In genomic region chr9:56581700-56582099, GRCm38 (mm10) we compare ENCODE assay signal across 23 mouse cellular contexts.
DNase-seq lines count a peak whose midpoint lies in the region; ATAC-seq and TF ChIP-seq lines count a peak whose summit lies in the region.
"Had no signal": no experiment of that assay in that cellular context is flagged by ENCODE, and none has a peak within 500 bp of the region (broad histone marks: within the 10 kb centered on the region; RNA-seq: fewer than 3 reads in every experiment).

No protein-coding gene starts in this region.

- WGBS in hindbrain, embryonic 15.5 days = 33% methylated on average over 3 of the region's 3 CpGs
- 43% methylated on average over 3 of the region's 3 CpGs for WGBS in hindbrain, embryonic 11.5 days
- 27% methylated on average over 3 of the region's 3 CpGs for WGBS in midbrain, postnatal 0 days
- 35% methylated on average over 3 of the region's 3 CpGs for WGBS in midbrain, embryonic 14.5 days
- WGBS in neural tube, embryonic 15.5 days = 26% methylated on average over 3 of the region's 3 CpGs

- H3K27me3 ChIP-seq in hindbrain, embryonic 15.5 days = no peaks in the 10 kb centered on the region
- no peaks in the 10 kb centered on the region for H3K27me3 ChIP-seq in hindbrain, embryonic 11.5 days (ENCODE audit: control insufficient read depth, insufficient read depth, low read length)
- no peaks in the 10 kb centered on the region for H3K27me3 ChIP-seq in midbrain, postnatal 0 days (ENCODE audit: insufficient read depth, low read length)
- no peaks in the 10 kb centered on the region for H3K27me3 ChIP-seq in midbrain, embryonic 14.5 days (ENCODE audit: control insufficient read depth, insufficient read depth, low read length)
- H3K27me3 ChIP-seq in neural tube, embryonic 15.5 days (replicated peaks) = no peaks in the 10 kb centered on the region
- H3K27me3 ChIP-seq: embryonic facial prominence, embryonic 15.5 days had no signal

- H3K4me3 ChIP-seq in hindbrain, embryonic 15.5 days = no peak overlapping the region
- H3K4me3 ChIP-seq in hindbrain, embryonic 11.5 days (ENCODE audit: low read depth, low read length) = no peak overlapping the region
- H3K4me3 ChIP-seq in midbrain, postnatal 0 days (ENCODE audit: low read depth, low read length) = no peak overlapping the region
- H3K4me3 ChIP-seq in midbrain, embryonic 14.5 days (replicated peaks; ENCODE audit: low read depth, low read length) = no peak overlapping the region
- no peak overlapping the region for H3K4me3 ChIP-seq in neural tube, embryonic 15.5 days (replicated peaks)
- H3K4me3 ChIP-seq: embryonic facial prominence, embryonic 15.5 days; myocyte had no signal

- H3K9ac ChIP-seq in hindbrain, embryonic 15.5 days = no peak overlapping the region
- no peak overlapping the region for H3K9ac ChIP-seq in hindbrain, embryonic 11.5 days (ENCODE audit: low read depth, low read length)
- no peak overlapping the region for H3K9ac ChIP-seq in midbrain, postnatal 0 days (replicated peaks; ENCODE audit: low read length, poor library complexity, severe bottlenecking)
- no peak overlapping the region for H3K9ac ChIP-seq in midbrain, embryonic 14.5 days (replicated peaks; ENCODE audit: low read length)
- no peak overlapping the region for H3K9ac ChIP-seq in neural tube, embryonic 15.5 days (replicated peaks)
- H3K9ac ChIP-seq: embryonic facial prominence, embryonic 15.5 days had no signal

- H3K27ac ChIP-seq in hindbrain, embryonic 15.5 days (replicated peaks) = no peak overlapping the region
- H3K27ac ChIP-seq in hindbrain, embryonic 11.5 days (ENCODE audit: low read depth, low read length) = no peak overlapping the region
- no peak overlapping the region for H3K27ac ChIP-seq in midbrain, postnatal 0 days (ENCODE audit: low read depth, low read length)
- no peak overlapping the region for H3K27ac ChIP-seq in midbrain, embryonic 14.5 days (replicated peaks; ENCODE audit: low read depth, low read length)
- H3K27ac ChIP-seq in neural tube, embryonic 15.5 days (replicated peaks) = no peak overlapping the region
- H3K27ac ChIP-seq: embryonic facial prominence, embryonic 15.5 days had no signal

- no peaks in the 10 kb centered on the region for H3K9me3 ChIP-seq in hindbrain, embryonic 15.5 days
- H3K9me3 ChIP-seq in hindbrain, embryonic 11.5 days (ENCODE audit: control insufficient read depth, low read length) = no peaks in the 10 kb centered on the region
- no peaks in the 10 kb centered on the region for H3K9me3 ChIP-seq in midbrain, postnatal 0 days (ENCODE audit: low read length)
- H3K9me3 ChIP-seq in midbrain, embryonic 14.5 days (ENCODE audit: control insufficient read depth, low read length) = no peaks in the 10 kb centered on the region
- H3K9me3 ChIP-seq in neural tube, embryonic 15.5 days (replicated peaks) = no peaks in the 10 kb centered on the region
- H3K9me3 ChIP-seq: embryonic facial prominence, embryonic 15.5 days had no signal

- DNase-seq in cerebellum, postnatal 14 days = peak; percentile 45 to 55
- no peak for DNase-seq in cerebellum, adult 11-12 months
- no peak for DNase-seq in hindbrain, embryonic 11.5 days (ENCODE audit: low spot score)
- DNase-seq in midbrain, postnatal 0 days (ENCODE audit: low spot score) = peak; percentile 56
- DNase-seq in midbrain, embryonic 14.5 days = no peak
- DNase-seq: adrenal gland, postnatal 10 days; cerebellum, adult 11 months; cerebellum, postnatal 36 days; heart, postnatal 10 days; kidney, adult 18-20 months; kidney, postnatal 14 days; liver; thymus, postnatal 14 days had no signal

- peaks cover 44% of the 10 kb centered on the region for H3K4me1 ChIP-seq in hindbrain, embryonic 15.5 days (replicated peaks)
- H3K4me1 ChIP-seq in hindbrain, embryonic 11.5 days (replicated peaks; ENCODE audit: control insufficient read depth, insufficient read depth, low read length) = peaks cover 11% of the 10 kb centered on the region
- H3K4me1 ChIP-seq in midbrain, postnatal 0 days (ENCODE audit: insufficient read depth, low read length) = peaks cover 8% of the 10 kb centered on the region; the same call in 1 of the 2 replicates
- H3K4me1 ChIP-seq in midbrain, embryonic 14.5 days (ENCODE audit: control insufficient read depth, insufficient read depth, low read length) = peaks cover 31% of the 10 kb centered on the region; the same call in 1 of the 2 replicates
- H3K4me1 ChIP-seq in neural tube, embryonic 15.5 days = peaks cover 31% of the 10 kb centered on the region

- peak; percentile 36 for ATAC-seq in hindbrain, embryonic 15.5 days (ENCODE audit: low FRiP score, low read depth)
- no peak for ATAC-seq in hindbrain, embryonic 11.5 days (ENCODE audit: low FRiP score)
- ATAC-seq in midbrain, postnatal 0 days (ENCODE audit: low FRiP score) = no peak
- no peak for ATAC-seq in midbrain, embryonic 14.5 days (ENCODE audit: low FRiP score, low TSS enrichment)
- peak; percentile 58; the same call in 1 of the 2 replicates for ATAC-seq in neural tube, embryonic 15.5 days (ENCODE audit: low FRiP score)
- ATAC-seq: activated CD4-positive, CD25-positive, alpha-beta regulatory T cell, adult 4 months; CD4-positive, CD25-positive, alpha-beta regulatory T cell, adult 4 months; lung, postnatal 0 days; Patski had no signal

- H3K36me3 ChIP-seq in hindbrain, embryonic 15.5 days = no peaks in the 10 kb centered on the region
- H3K36me3 ChIP-seq in hindbrain, embryonic 11.5 days (ENCODE audit: control insufficient read depth, insufficient read depth, low read length) = no peaks in the 10 kb centered on the region
- no peaks in the 10 kb centered on the region for H3K36me3 ChIP-seq in midbrain, postnatal 0 days (ENCODE audit: insufficient read depth, low read length)
- no peaks in the 10 kb centered on the region for H3K36me3 ChIP-seq in midbrain, embryonic 14.5 days (ENCODE audit: control insufficient read depth, insufficient read depth, low read length)
- no peaks in the 10 kb centered on the region for H3K36me3 ChIP-seq in neural tube, embryonic 15.5 days
- H3K36me3 ChIP-seq: embryonic facial prominence, embryonic 15.5 days had no signal

- TF ChIP-seq CTCF in midbrain, postnatal 0 days (IDR thresholded peaks at IDR 0.05) = no peak

- no peak overlapping the region for H3K4me2 ChIP-seq in hindbrain, embryonic 15.5 days
- no peak overlapping the region for H3K4me2 ChIP-seq in hindbrain, embryonic 11.5 days (replicated peaks; ENCODE audit: low read depth, low read length)
- H3K4me2 ChIP-seq in midbrain, postnatal 0 days (ENCODE audit: low read depth, low read length, poor library complexity, severe bottlenecking) = no peak overlapping the region
- H3K4me2 ChIP-seq in midbrain, embryonic 14.5 days (ENCODE audit: low read length) = no peak overlapping the region
- H3K4me2 ChIP-seq in neural tube, embryonic 15.5 days = no peak overlapping the region
- H3K4me2 ChIP-seq: embryonic facial prominence, embryonic 15.5 days; heart, embryonic 11.5 days; midbrain, embryonic 11.5 days had no signal

Comparison
In these comparisons a context has a peak if more than half of its experiments do, and no peak if none do; other contexts are left out.
1. DNase-seq: peak in cerebellum, postnatal 14 days (2 of 2) and midbrain, postnatal 0 days (single experiment); none in cerebellum, adult 11-12 months (single experiment), hindbrain, embryonic 11.5 days (single experiment) and midbrain, embryonic 14.5 days (single experiment).
2. ATAC-seq: peak in hindbrain, embryonic 15.5 days (single experiment) and neural tube, embryonic 15.5 days (single experiment); none in hindbrain, embryonic 11.5 days (single experiment), midbrain, postnatal 0 days (single experiment) and midbrain, embryonic 14.5 days (single experiment).